Mouse (Mus musculus): Measurements from ENCODE around the gene Riiad1. TPM values are rescaled to one million over a fixed set of nuclear protein-coding genes. Genes with fewer than 3 reads are reported as not detected.

Gene Riiad1
- polyA plus RNA-seq, 1 experiment, result not detected

- peaks cover 15% of the 10 kb centered on the region for H3K4me1 ChIP-seq (ENCODE audit: control insufficient read depth)
- H3K4me3 ChIP-seq (replicated peaks), result no peak overlapping the region
- TF ChIP-seq TAL1 (IDR thresholded peaks at IDR 0.05; ENCODE audit: low read length) (no peak), GATA1 (IDR thresholded peaks at IDR 0.05; ENCODE audit: low read length) (no peak)
- no peaks in the 10 kb centered on the region for H3K9me3 ChIP-seq (ENCODE audit: control insufficient read depth, low read length)
- H3K27me3 ChIP-seq (ENCODE audit: control insufficient read depth), result peaks cover 38% of the 10 kb centered on the region
- no peaks in the 10 kb centered on the region for H3K36me3 ChIP-seq (ENCODE audit: control insufficient read depth)
Observed at GRCm38 (mm10) chr3:94481429-94481828, 1.3 kb upstream of the Riiad1 start.

GRCm38 (mm10) chr3:94479564-94479963 is 577 bp downstream of the Riiad1 start:
- TF ChIP-seq GATA1 (IDR thresholded peaks at IDR 0.05; ENCODE audit: low read length), result no peak
- no peak for TF ChIP-seq TAL1 (IDR thresholded peaks at IDR 0.05; ENCODE audit: low read length)
- no peaks in the 10 kb centered on the region for H3K36me3 ChIP-seq (ENCODE audit: control insufficient read depth)
- H3K27me3 ChIP-seq (ENCODE audit: control insufficient read depth), result peaks cover 38% of the 10 kb centered on the region
- H3K4me1 ChIP-seq (ENCODE audit: control insufficient read depth), result peaks cover 15% of the 10 kb centered on the region
- H3K9me3 ChIP-seq (ENCODE audit: control insufficient read depth, low read length), result no peaks in the 10 kb centered on the region
- no peak overlapping the region for H3K4me3 ChIP-seq (replicated peaks)

GRCm38 (mm10) chr3:94478591-94479169 is 1.5 kb downstream of the Riiad1 start:
- H3K4me1 ChIP-seq (ENCODE audit: control insufficient read depth), result peaks cover 15% of the 10 kb centered on the region
- peaks cover 40% of the 10 kb centered on the region for H3K27me3 ChIP-seq (ENCODE audit: control insufficient read depth)
- no peaks in the 10 kb centered on the region for H3K36me3 ChIP-seq (ENCODE audit: control insufficient read depth)
- peak overlapping the region; percentile 21 for H3K4me3 ChIP-seq (replicated peaks)
- TF ChIP-seq GATA1 (IDR thresholded peaks at IDR 0.05; ENCODE audit: low read length) (no peak), TAL1 (IDR thresholded peaks at IDR 0.05; ENCODE audit: low read length) (no peak)
- H3K9me3 ChIP-seq (ENCODE audit: control insufficient read depth, low read length), result no peaks in the 10 kb centered on the region

- no peaks in the 10 kb centered on the region for H3K36me3 ChIP-seq (ENCODE audit: control insufficient read depth)
- H3K27me3 ChIP-seq (ENCODE audit: control insufficient read depth), result peaks cover 44% of the 10 kb centered on the region
- H3K9me3 ChIP-seq (ENCODE audit: control insufficient read depth, low read length), result no peaks in the 10 kb centered on the region
- H3K4me3 ChIP-seq (replicated peaks), result peak within 1 kb of the TSS; percentile 21
- TF ChIP-seq TAL1 (IDR thresholded peaks at IDR 0.05; ENCODE audit: low read length), result no peak
- no peak for TF ChIP-seq GATA1 (IDR thresholded peaks at IDR 0.05; ENCODE audit: low read length)
- peaks cover 15% of the 10 kb centered on the region for H3K4me1 ChIP-seq (ENCODE audit: control insufficient read depth)
Observed at GRCm38 (mm10) chr3:94477981-94478422, 2.1 kb downstream of the Riiad1 start, which contains the start of gene Celf3. Celf3 (plus strand) TSS chr3:94478295.

- H3K36me3 ChIP-seq (ENCODE audit: control insufficient read depth), result no peaks in the 10 kb centered on the region
- peaks cover 15% of the 10 kb centered on the region for H3K4me1 ChIP-seq (ENCODE audit: control insufficient read depth)
- TF ChIP-seq GATA1 (IDR thresholded peaks at IDR 0.05; ENCODE audit: low read length), result no peak
- no peak for TF ChIP-seq TAL1 (IDR thresholded peaks at IDR 0.05; ENCODE audit: low read length)
- no peak overlapping the region for H3K4me3 ChIP-seq (replicated peaks)
- H3K27me3 ChIP-seq (ENCODE audit: control insufficient read depth), result peaks cover 48% of the 10 kb centered on the region
- H3K9me3 ChIP-seq (ENCODE audit: control insufficient read depth, low read length), result no peaks in the 10 kb centered on the region
Observed at GRCm38 (mm10) chr3:94477444-94477843, 2.7 kb downstream of the Riiad1 start.

- TF ChIP-seq GATA1 (IDR thresholded peaks at IDR 0.05; ENCODE audit: low read length) (no peak), TAL1 (IDR thresholded peaks at IDR 0.05; ENCODE audit: low read length) (no peak)
- Histone ChIP-seq H3K4me1 (ENCODE audit: control insufficient read depth) (peaks cover 15% of the 10 kb centered on the region), H3K9me3 (ENCODE audit: control insufficient read depth, low read length) (no peaks in the 10 kb centered on the region), H3K4me3 (replicated peaks) (no peak overlapping the region), H3K36me3 (ENCODE audit: control insufficient read depth) (no peaks in the 10 kb centered on the region), H3K27me3 (ENCODE audit: control insufficient read depth) (peaks cover 50% of the 10 kb centered on the region)
Observed at GRCm38 (mm10) chr3:94476301-94477035, 3.7 kb downstream of the Riiad1 start.

- H3K4me3 ChIP-seq (replicated peaks), result no peak overlapping the region
- no peak for TF ChIP-seq TAL1 (IDR thresholded peaks at IDR 0.05; ENCODE audit: low read length)
- peaks cover 22% of the 10 kb centered on the region for H3K27me3 ChIP-seq (ENCODE audit: control insufficient read depth)
- no peaks in the 10 kb centered on the region for H3K36me3 ChIP-seq (ENCODE audit: control insufficient read depth)
- no peaks in the 10 kb centered on the region for H3K9me3 ChIP-seq (ENCODE audit: control insufficient read depth, low read length)
- peaks cover 14% of the 10 kb centered on the region for H3K4me1 ChIP-seq (ENCODE audit: control insufficient read depth)
Observed at GRCm38 (mm10) chr3:94473567-94474232, 6.4 kb downstream of the Riiad1 start.

GRCm38 (mm10) chr3:94473115-94473505 is 7.0 kb downstream of the Riiad1 start:
- no peaks in the 10 kb centered on the region for H3K36me3 ChIP-seq (ENCODE audit: control insufficient read depth)
- no peaks in the 10 kb centered on the region for H3K9me3 ChIP-seq (ENCODE audit: control insufficient read depth, low read length)
- peaks cover 9% of the 10 kb centered on the region for H3K4me1 ChIP-seq (ENCODE audit: control insufficient read depth)
- no peak overlapping the region for H3K4me3 ChIP-seq (replicated peaks)
- TF ChIP-seq GATA1 (IDR thresholded peaks at IDR 0.05; ENCODE audit: low read length) (no peak), TAL1 (IDR thresholded peaks at IDR 0.05; ENCODE audit: low read length) (no peak)
- peaks cover 20% of the 10 kb centered on the region for H3K27me3 ChIP-seq (ENCODE audit: control insufficient read depth)

GRCm38 (mm10) chr3:94472447-94473114 is 7.6 kb downstream of the Riiad1 start:
- Histone ChIP-seq H3K27me3 (ENCODE audit: control insufficient read depth) (peaks cover 20% of the 10 kb centered on the region), H3K4me1 (ENCODE audit: control insufficient read depth) (peaks cover 3% of the 10 kb centered on the region), H3K9me3 (ENCODE audit: control insufficient read depth, low read length) (no peaks in the 10 kb centered on the region), H3K4me3 (replicated peaks) (no peak overlapping the region), H3K36me3 (ENCODE audit: control insufficient read depth) (no peaks in the 10 kb centered on the region)
- TF ChIP-seq TAL1 (IDR thresholded peaks at IDR 0.05; ENCODE audit: low read length), result no peak
- no peak for TF ChIP-seq GATA1 (IDR thresholded peaks at IDR 0.05; ENCODE audit: low read length)
